Mouse (Mus musculus) cerebral cortex, adult 2 months (tissue): ENCODE measurements around the gene Lilra6.

Experiments
- WGBS: fragments of 180-500 bp; shearing (Covaris S2); methylation state at CpG from one replicate; pipeline ENCODE4 v1.1.7; 2018; 5-methylcytosine and 5-hydroxymethylcytosine counted together

Lilra6 gene

GRCm38 (mm10) chr7:3915387-3915786, at the start of gene Lilra6:
TSS of gene Lilra6 (minus strand) at chr7:3915503.
- WGBS = 63% methylated on average over 2 of the region's 2 CpGs

GRCm38 (mm10) chr7:3962017-3962416, 46.7 kb upstream of the Lilra6 start:
- 83% methylated on average over 2 of the region's 2 CpGs for WGBS

GRCm38 (mm10) chr7:3957387-3957786, 42.1 kb upstream of the Lilra6 start:
- WGBS = 81% methylated on average over 3 of the region's 3 CpGs

DNA sequence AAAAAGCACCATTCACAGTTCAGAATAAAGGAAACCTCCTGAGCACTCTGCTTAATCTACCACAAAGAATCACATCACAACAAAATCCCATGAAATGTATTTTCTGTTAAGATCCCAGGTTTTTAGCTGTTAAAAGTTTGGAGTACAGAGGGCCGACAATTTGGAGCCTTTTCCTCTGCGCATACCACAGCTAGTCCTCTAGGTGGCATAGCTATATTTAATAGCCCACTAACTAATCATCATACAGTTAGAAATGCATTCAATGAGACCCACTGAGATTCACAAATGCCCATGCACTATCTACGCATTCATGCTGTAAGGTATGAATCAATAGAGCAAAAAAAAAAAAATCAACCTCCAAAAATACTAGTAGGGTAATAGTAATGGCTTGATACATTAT, 33.9 kb upstream of the Lilra6 start:
- 65% methylated on average over 3 of the region's 3 CpGs for WGBS

DNA sequence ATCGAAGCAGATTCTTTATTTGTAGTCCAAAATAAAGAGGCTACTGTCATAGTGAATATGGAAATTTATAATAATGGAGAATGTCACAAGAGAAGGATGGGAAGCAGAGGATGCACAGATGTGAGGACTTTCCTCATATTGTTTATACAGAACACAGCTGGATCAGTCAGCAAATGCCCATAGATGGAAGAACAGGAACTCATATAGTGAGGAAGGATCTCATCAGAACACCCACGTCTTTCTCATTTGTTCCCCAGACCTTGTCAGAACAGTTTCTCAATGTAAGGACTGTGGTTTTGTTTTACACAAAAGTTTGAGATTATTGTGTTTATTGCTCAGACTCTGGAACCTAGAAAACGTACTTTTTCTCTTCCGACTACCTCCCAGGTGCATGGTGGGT, 32.9 kb upstream of the Lilra6 start:
- 80% methylated on average over 4 of the region's 4 CpGs for WGBS

- 65% methylated on average over 4 of the region's 4 CpGs for WGBS
Observed at GRCm38 (mm10) chr7:3946117-3946516, 30.8 kb upstream of the Lilra6 start.

GRCm38 (mm10) chr7:3940915-3941314, 25.6 kb upstream of the Lilra6 start:
- 72% methylated on average over 3 of the region's 3 CpGs for WGBS

DNA sequence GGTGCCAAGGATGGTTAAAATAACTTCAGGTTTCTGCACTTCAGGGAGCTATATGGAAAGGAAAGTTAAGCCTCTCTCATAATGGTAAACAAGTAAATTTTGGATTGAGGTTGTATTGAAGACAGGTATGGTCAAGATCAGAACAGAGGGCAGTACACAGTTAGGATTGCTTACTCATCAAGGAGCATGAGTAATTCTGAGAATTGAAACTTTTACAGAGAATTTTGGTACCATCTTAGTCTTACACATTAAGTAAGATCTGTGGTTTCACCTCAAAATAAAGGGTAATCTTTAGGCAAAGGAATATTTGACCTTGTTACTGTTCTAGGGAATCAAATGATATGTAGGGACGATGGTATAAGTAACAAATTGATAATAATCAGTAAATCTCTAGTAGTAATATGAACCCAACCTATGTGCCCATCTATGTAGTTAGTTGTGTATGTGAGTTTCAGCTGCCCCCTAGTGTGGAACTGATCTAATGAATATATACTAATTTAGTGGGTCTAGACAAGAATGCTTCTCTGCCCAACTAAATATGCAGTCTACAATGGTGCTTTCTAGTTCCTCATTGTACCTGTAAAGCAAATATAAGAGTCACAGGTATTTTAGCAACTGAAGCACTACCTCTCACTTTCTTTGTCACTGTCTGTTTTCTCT, 24.7 kb upstream of the Lilra6 start:
- WGBS = 85% methylated on average over 1 of the region's 1 CpGs

- WGBS = 18% methylated on average over 1 of the region's 1 CpGs
Observed at GRCm38 (mm10) chr7:3903704-3904103, 11.6 kb downstream of the Lilra6 start.

- 53% methylated on average over 3 of the region's 3 CpGs for WGBS
Observed at GRCm38 (mm10) chr7:3898036-3898590, 17.2 kb downstream of the Lilra6 start, which contains the start of gene Gm14548. TSS of gene Gm14548 (minus strand) at chr7:3898120.

GRCm38 (mm10) chr7:3875032-3875431, 40.3 kb downstream of the Lilra6 start:
- WGBS = no CpG with 5 or more reads among the region's 1 CpGs
